Mouse (Mus musculus): ENCODE measurements around the gene Arhgap15.

DNA sequence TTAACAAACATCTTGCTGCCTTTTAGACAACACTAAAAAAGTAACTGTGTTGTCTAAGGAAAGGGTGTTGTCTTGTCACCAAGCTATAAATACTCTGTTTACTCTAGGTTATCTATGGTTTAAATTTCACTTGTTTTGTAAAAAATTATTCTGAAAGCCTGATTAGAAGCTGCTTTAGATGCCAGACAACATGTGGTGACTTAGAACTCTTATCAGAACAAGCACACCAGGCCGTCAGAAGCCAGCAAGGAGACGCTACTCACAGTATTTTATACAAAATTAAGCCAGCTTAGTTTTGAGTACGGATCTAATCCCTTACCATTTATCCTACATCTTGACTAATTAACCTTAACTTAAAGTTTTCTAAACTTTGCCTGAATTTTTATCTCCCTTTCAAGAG, 44.5 kb downstream of the Arhgap15 start:
- no peak for TF ChIP-seq EP300 (IDR thresholded peaks at IDR 0.05; ENCODE audit: insufficient read depth, low read depth, low read length)
- no peak for TF ChIP-seq POLR2A (IDR thresholded peaks at IDR 0.05; ENCODE audit: insufficient read depth, low read depth, low read length)
- TF ChIP-seq CTCF (IDR thresholded peaks at IDR 0.05): no peak

Measured in heart, adult 2 months (tissue).